Mouse (Mus musculus): ENCODE data around the gene Gstm5.
A peak's percentile ranks its signal among the peaks of the same experiment; 100 is the strongest.

The Gstm5 gene

DNA sequence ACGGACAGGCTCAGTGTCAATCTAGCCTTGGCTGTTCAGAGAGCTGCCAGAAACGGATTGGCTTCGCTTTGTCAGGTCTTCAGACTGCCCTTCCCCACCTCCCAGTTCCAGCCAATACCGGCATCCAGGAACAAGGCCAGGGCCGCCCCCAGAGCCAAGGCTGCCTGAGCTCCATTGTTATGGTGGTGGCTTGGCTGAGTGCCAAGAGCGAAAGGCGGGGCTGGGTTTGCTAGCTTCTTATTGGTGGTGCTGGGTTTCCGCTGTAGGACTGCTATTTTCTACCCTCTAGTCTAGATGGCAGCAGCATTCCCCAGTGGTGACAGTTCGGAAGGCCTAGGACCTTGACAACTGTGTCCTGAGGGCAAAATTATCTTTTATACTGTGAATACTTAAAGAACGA, 36.0 kb downstream of the Gstm5 start, which contains the start of gene Gstm7:
Gene Gstm7 (minus strand): TSS at position 148 of the 400 bp plus-strand sequence.
- DNase-seq (ENCODE audit: low spot score in 2 of 2): peak; percentile 95 to 97

DNA sequence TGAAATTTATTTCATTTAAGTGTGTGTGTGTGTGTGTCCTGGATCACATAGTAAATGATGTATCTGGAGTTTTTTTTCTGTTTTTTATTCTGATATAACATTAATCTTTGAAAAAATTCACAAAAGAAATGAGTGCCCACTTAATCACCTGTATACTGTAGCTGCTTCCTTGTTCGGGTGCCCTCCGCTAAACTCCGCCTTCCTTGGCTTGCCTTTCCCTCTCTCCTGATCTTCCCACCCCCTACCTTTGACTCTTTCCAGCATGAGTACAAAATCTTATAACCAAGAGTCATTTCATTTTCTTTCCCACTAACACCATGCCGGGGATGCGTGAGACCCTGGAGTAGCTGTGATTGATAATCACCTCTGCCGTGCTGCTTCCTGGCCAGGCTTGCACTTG, 36.5 kb downstream of the Gstm5 start:
- no peak for DNase-seq (ENCODE audit: low spot score in 2 of 2)

DNA sequence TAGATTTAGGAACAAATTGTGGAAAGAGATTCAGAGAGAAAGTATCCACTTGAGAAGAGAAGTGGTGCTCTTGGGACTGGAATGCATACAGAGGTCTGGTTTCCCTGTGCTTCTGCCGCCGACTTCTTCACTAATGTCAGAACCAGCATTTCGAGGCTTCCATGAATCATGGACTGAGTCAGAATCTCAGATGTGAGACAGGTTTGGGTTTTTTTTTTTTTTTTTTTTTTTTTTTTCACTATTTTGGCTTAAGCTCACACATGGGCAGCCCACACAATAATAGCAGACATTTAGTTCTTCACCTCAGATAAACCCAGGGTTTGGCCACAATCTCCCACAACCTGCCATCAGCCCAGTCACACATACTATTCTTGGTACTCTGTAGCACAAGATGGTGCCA, 39.6 kb downstream of the Gstm5 start:
- DNase-seq (ENCODE audit: low spot score in 2 of 2): no peak

DNA sequence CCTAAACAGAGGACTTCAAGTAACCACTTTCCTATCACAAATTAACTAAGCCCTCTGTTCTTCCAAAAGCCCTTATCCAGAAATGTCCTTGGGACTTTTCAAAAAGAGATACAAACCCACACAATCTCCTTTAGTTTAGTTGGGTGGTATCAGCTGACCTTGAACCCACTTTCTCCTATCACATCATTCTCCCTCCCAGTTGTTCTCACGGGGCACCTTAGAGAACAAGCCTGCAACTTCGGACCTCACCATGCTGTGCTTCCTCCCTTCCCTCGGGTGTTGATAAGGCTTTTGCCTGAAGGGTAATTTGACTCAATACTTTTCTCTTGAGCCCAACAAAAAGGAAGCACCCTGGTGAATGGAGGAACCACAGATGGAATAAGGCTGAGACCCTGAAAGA, 40.3 kb downstream of the Gstm5 start:
- DNase-seq (ENCODE audit: low spot score in 2 of 2): no peak

DNA sequence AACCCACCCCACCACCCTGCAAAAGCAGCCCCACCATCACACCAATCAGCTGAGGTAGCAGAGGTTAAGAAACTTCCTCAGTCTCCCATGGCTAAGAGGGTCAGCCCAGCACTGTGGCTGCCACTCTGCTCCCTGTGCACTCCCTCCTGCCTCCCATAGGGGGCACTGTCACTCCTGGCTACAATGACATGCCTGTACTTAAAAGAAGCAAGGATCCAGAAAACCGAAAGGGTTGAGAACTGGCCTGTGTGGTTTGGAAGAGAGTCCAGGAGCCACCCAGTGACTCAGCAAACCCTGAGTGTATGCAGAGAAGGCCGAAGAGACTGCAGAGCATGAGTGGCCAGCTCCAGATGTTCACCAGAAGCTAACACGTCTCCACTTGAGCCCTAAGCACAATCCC, 43.8 kb downstream of the Gstm5 start:
- peak; percentile 36 to 43 for DNase-seq (ENCODE audit: low spot score in 2 of 2)

DNA sequence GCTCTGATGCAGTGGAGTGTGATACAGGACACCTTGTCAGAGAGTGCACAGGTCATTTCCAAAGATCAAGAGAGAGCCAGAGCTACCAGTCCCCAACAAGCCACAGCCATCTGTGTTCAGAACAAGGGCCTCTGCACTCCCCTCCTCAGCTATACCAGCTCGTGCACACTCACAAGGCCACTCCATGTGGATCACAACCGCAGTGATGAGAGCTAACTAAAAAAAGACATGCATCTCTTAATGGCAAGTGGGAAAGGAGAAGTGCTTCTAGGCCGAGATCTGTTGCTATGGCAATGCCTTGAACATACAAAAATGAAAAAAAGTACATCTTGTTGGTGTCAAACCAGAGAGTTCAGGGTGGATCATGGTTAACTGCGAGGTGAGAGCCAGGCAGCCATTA, 44.2 kb downstream of the Gstm5 start:
- peak in 1 of 2 experiments; percentile 37 for DNase-seq (ENCODE audit: low spot score in 2 of 2)

DNA sequence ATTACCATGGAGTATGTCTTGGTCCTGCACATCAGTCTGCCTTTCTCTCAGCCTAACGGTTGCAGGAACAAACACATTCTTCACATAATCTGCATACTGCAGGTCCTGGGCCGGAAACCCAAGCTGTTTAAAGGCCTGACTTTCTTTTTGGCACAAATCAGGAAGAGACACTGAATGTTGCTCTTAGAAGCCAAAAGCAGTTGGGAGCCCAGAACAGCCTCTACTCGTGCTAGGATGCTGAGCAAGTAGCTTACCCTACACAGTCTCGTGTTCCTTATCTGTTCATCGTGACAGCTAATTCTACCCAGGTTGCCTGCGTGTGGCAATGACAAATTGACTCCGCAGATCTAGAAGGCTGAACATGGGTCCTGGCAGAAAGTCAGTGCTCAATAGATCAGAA, 44.9 kb downstream of the Gstm5 start:
- no peak for DNase-seq (ENCODE audit: low spot score in 2 of 2)

DNA sequence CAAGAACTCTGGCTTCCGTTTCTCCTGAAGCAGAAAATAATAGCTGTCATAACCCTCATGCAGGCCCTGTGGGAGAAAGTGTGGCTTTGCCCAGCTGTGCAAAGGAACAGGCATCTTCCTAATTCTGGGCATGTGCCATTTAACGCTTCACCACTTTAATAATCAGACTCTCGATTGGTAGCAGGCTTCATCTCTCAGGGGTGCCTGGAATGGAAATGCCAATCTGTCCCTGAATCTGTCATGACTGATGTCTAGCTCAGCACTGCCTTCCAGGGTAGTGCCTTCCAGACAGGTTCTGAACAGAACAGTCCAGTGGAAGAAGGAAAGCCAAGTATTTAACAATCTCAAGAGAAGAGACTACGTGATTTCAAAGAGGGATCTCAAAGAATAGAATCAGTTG, 45.6 kb downstream of the Gstm5 start:
- no peak for DNase-seq (ENCODE audit: low spot score in 2 of 2)

DNA sequence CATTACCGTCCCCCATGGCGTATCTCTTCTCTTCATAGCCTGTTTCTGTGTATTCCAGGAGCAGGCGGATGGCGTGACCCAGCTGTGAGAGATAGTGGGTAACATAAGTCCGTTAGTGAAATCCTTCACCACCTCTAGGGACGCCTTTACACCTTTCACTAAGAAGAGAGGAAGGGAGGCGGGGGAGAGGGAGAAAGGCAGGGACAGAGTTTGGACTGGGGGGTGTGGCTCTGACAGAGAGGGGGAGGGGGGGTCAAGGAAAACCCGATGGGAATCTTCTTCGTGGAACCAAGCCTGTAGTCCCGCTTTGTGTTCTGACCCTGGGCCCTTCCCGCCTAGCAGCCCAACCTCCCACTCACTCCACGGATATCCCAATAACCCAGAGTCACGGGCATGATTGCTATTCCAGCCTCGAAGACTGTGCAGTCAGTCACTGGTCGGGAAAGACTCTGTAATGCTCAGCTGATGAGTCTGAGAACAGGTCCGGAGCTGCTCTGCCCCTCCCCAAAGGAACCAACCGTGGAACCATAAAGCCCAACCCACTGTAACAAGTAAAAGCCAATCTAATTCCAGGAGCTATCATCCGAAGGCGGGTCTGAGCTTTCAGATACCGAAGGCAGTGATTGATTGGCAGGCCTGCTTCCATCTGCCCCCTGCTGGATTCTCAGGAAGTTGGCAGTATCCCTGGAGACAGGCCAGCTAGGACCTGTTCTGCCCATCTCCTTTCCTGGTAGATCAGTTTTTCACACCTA, 47.8 kb downstream of the Gstm5 start, which contains the start of gene Gstm6:
Gene Gstm6 (minus strand): TSS at position 511 of the 752 bp plus-strand sequence.
- DNase-seq (ENCODE audit: low spot score in 2 of 2): no peak

DNA sequence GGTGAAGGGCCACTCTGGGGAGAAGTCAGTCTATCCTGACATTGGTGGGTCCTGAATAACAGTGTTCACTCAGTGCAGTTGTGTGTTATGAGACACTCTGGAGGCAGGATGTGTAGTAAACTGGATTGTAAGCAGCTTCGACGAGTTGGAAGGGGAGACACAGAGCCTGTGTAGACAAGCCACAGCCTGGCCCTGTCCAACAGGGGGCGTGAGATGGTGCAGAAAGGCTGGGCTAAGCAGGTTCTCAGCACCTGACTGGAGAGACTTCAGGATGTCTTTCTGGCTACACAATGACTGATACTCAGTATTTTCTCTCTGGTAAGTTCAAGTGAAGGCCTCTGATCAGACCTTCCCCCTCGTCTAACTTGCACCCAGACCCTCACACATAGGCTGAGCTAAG, 50.1 kb downstream of the Gstm5 start:
- no peak for DNase-seq (ENCODE audit: low spot score in 2 of 2)
